Mouse (Mus musculus): ENCODE measurements around the gene Bcas1. TPM values are rescaled to one million over a fixed set of nuclear protein-coding genes. Genes with fewer than 3 reads are reported as not detected.

The Bcas1 gene
- polyA plus RNA-seq, 1 experiment: 0.02 TPM

DNA sequence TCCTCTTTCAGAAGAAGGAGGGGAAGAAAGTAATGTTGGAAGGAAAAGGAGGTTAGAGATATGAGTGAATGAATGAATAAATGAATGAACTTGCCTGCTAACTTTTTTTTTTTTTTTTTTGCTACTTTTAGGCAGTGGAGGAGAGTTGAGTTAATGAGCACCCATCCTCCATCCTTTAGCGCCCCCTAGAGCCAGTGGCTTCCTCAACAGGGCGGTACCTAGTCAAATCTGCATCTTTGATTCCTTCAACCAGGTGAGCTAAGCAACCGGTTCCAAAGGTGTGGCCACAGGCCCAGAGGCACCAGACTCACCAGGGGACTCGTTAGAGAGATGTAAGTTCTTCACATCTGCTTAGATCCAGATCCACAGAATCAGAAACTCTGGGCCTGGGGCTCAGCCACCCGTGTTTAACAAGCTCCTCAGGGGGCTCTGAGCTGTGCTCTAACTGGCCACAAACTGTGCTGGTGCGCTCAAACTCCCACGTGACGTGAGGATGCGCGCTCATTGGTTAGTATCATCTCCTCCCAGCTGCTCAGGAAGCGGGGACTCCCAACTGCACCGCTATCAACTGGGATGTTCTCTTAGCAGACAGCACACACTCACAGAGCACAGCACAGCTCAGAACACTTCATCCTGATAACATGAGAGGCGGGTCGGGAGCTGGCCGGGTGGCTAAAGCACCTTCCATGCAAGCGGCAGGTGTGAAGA is 70.8 kb downstream of the Bcas1 start:
- H3K79me2 ChIP-seq (ENCODE audit: control insufficient read depth, insufficient read depth): no peaks in the 10 kb centered on the region
- no peaks in the 10 kb centered on the region for H3K27me3 ChIP-seq (ENCODE audit: control insufficient read depth, insufficient read depth, insufficient read length)
- H3K36me3 ChIP-seq (ENCODE audit: control insufficient read depth, insufficient read depth): no peaks in the 10 kb centered on the region
- H3ac ChIP-seq (ENCODE audit: control insufficient read depth, insufficient read length): no peak overlapping the region
- no peak overlapping the region for H3K4me2 ChIP-seq (ENCODE audit: low read depth)
- TF ChIP-seq E2F4 (IDR thresholded peaks at IDR 0.05; ENCODE audit: insufficient read depth): no peak
- TF ChIP-seq MYOG (IDR thresholded peaks at IDR 0.05; ENCODE audit: control insufficient read depth in 1 of 3, insufficient read depth in 1 of 3, insufficient read length in 2 of 3, low read depth in 2 of 3): no peak
- no peak for TF ChIP-seq SRF (IDR thresholded peaks at IDR 0.05; ENCODE audit: control insufficient read depth, insufficient read length, low read depth)
- TF ChIP-seq CEBPB (IDR thresholded peaks at IDR 0.05; ENCODE audit: insufficient read depth, poor library complexity, severe bottlenecking): no peak
- no peak for TF ChIP-seq POLR2A (IDR thresholded peaks at IDR 0.05; ENCODE audit: insufficient read length, low read depth)
- no peak for TF ChIP-seq TCF3 (IDR thresholded peaks at IDR 0.05; ENCODE audit: insufficient read length, low read depth)
- no peak for TF ChIP-seq MYOD1 (IDR thresholded peaks at IDR 0.05; ENCODE audit: control insufficient read depth in 1 of 3, insufficient read length in 2 of 3, low read depth in 2 of 3)
- no peak overlapping the region for H3K4me3 ChIP-seq

DNA sequence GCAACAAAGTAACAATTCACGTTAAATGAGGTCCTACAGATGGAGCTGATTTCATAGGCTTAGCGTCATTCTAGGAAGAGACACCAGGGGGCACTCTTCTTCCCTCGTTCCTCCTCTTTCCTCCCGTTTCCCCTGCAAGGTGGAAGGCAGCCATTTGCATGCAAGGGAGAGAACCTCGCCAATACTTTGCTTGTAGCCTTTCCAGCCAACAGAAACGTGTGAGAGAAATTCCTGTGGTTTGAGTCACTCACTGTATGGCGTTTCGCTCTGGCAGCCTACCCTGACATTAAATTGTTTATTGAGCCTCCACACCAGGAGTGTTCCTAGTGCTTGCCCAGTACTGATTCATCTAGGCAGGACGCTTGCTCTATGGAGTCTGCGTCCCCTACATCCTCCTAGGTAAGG is 72.7 kb downstream of the Bcas1 start:
- Histone ChIP-seq H3K4me3 (no peak overlapping the region), H3K36me3 (ENCODE audit: control insufficient read depth, insufficient read depth) (no peaks in the 10 kb centered on the region)

DNA sequence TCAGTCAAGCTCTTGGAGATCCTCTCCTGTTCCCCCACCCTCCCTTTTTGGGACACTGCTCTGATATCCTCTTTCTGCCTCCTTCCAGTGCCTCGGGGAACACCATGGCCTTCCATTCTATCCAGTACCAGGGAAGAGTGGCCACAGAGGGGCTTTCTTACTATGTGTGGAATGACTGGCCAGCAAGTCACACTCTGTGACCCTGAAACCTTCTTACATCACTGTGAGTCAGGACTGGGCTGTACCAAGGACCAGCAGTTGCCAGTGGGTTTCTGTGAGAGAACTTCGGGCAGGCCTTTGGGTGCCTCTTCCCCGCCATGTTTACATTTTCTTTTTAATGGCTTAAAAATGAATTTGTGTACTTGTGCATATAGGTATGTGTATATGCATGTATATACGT is 75.4 kb downstream of the Bcas1 start:
- Histone ChIP-seq H3K79me2 (ENCODE audit: control insufficient read depth, insufficient read depth) (no peaks in the 10 kb centered on the region), H3K36me3 (ENCODE audit: control insufficient read depth, insufficient read depth) (no peaks in the 10 kb centered on the region), H3K4me3 (no peak overlapping the region), H3ac (ENCODE audit: control insufficient read depth, insufficient read length) (no peak overlapping the region), H3K27me3 (ENCODE audit: control insufficient read depth, insufficient read depth, insufficient read length) (no peaks in the 10 kb centered on the region), H3K4me2 (ENCODE audit: low read depth) (no peak overlapping the region)
- no peak for TF ChIP-seq E2F4 (IDR thresholded peaks at IDR 0.05; ENCODE audit: insufficient read depth)
- TF ChIP-seq MYOG (IDR thresholded peaks at IDR 0.05; ENCODE audit: control insufficient read depth in 1 of 3, insufficient read depth in 1 of 3, insufficient read length in 2 of 3, low read depth in 2 of 3): no peak
- TF ChIP-seq CEBPB (IDR thresholded peaks at IDR 0.05; ENCODE audit: insufficient read depth, poor library complexity, severe bottlenecking): no peak
- no peak for TF ChIP-seq POLR2AphosphoS2 (IDR thresholded peaks at IDR 0.05; ENCODE audit: insufficient read length, low read depth)
- TF ChIP-seq REST (IDR thresholded peaks at IDR 0.05; ENCODE audit: insufficient read depth, insufficient read length): no peak
- no peak for TF ChIP-seq MAX (IDR thresholded peaks at IDR 0.05; ENCODE audit: low read depth)
- no peak for TF ChIP-seq POLR2A (IDR thresholded peaks at IDR 0.05; ENCODE audit: insufficient read length, low read depth)
- no peak for TF ChIP-seq USF1 (IDR thresholded peaks at IDR 0.05; ENCODE audit: low read depth)
- TF ChIP-seq TCF3 (IDR thresholded peaks at IDR 0.05; ENCODE audit: insufficient read length, low read depth): no peak
- TF ChIP-seq SRF (IDR thresholded peaks at IDR 0.05; ENCODE audit: control insufficient read depth, insufficient read length, low read depth): no peak
- TF ChIP-seq MYOD1 (IDR thresholded peaks at IDR 0.05; ENCODE audit: control insufficient read depth in 1 of 3, insufficient read length in 2 of 3, low read depth in 2 of 3): no peak
- no peak for TF ChIP-seq TCF12 (IDR thresholded peaks at IDR 0.05; ENCODE audit: insufficient read depth, poor library complexity, severe bottlenecking)

More for the DNA sequence above, 72.7 kb downstream of the Bcas1 start:
- no peaks in the 10 kb centered on the region for H3K27me3 ChIP-seq (ENCODE audit: control insufficient read depth, insufficient read depth, insufficient read length)
- no peak overlapping the region for H3ac ChIP-seq (ENCODE audit: control insufficient read depth, insufficient read length)
- peak overlapping the region; percentile 61 for H3K4me2 ChIP-seq (ENCODE audit: low read depth)
- TF ChIP-seq E2F4 (IDR thresholded peaks at IDR 0.05; ENCODE audit: insufficient read depth): no peak
- TF ChIP-seq TCF3 (IDR thresholded peaks at IDR 0.05; ENCODE audit: insufficient read length, low read depth): no peak
- TF ChIP-seq POLR2A (IDR thresholded peaks at IDR 0.05; ENCODE audit: insufficient read length, low read depth): no peak
- no peak for TF ChIP-seq REST (IDR thresholded peaks at IDR 0.05; ENCODE audit: insufficient read depth, insufficient read length)
- TF ChIP-seq TCF12 (IDR thresholded peaks at IDR 0.05; ENCODE audit: insufficient read depth, poor library complexity, severe bottlenecking): no peak
- TF ChIP-seq MYOG (IDR thresholded peaks at IDR 0.05; ENCODE audit: control insufficient read depth in 1 of 3, insufficient read depth in 1 of 3, insufficient read length in 2 of 3, low read depth in 2 of 3): no peak
- TF ChIP-seq MYOD1 (IDR thresholded peaks at IDR 0.05; ENCODE audit: control insufficient read depth in 1 of 3, insufficient read length in 2 of 3, low read depth in 2 of 3): no peak
- H3K79me2 ChIP-seq (ENCODE audit: control insufficient read depth, insufficient read depth): no peaks in the 10 kb centered on the region

DNA sequence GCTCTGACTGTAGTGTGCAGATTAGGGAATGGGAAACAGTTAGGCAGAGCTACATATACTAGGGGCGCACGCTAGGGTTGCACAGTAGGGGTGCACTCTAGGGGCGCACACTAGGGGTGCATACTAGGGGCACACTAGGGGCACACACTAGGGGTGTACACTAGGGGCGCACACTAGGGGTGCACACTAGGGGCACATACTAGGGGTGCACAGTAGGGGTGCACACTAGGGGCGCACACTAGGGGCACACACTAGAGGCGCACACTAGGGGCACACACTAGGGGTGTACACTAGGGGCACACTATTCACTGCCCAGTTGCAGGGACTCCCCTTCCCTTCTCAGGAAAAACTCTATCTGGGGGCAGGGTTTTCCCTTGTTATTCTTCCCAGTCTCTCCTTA is 75.8 kb downstream of the Bcas1 start:
- no peak overlapping the region for H3ac ChIP-seq (ENCODE audit: control insufficient read depth, insufficient read length)

More for the DNA sequence above, 75.8 kb downstream of the Bcas1 start:
- Histone ChIP-seq H3K27me3 (ENCODE audit: control insufficient read depth, insufficient read depth, insufficient read length) (no peaks in the 10 kb centered on the region), H3K79me2 (ENCODE audit: control insufficient read depth, insufficient read depth) (no peaks in the 10 kb centered on the region), H3K4me3 (no peak overlapping the region), H3K4me2 (ENCODE audit: low read depth) (no peak overlapping the region), H3K36me3 (ENCODE audit: control insufficient read depth, insufficient read depth) (no peaks in the 10 kb centered on the region)
- TF ChIP-seq USF1 (IDR thresholded peaks at IDR 0.05; ENCODE audit: low read depth) (no peak), E2F4 (IDR thresholded peaks at IDR 0.05; ENCODE audit: insufficient read depth) (no peak), TCF12 (IDR thresholded peaks at IDR 0.05; ENCODE audit: insufficient read depth, poor library complexity, severe bottlenecking) (no peak), SRF (IDR thresholded peaks at IDR 0.05; ENCODE audit: control insufficient read depth, insufficient read length, low read depth) (no peak), TCF3 (IDR thresholded peaks at IDR 0.05; ENCODE audit: insufficient read length, low read depth) (no peak), POLR2A (IDR thresholded peaks at IDR 0.05; ENCODE audit: insufficient read length, low read depth) (no peak), MAX (IDR thresholded peaks at IDR 0.05; ENCODE audit: low read depth) (no peak), MYOD1 (IDR thresholded peaks at IDR 0.05; ENCODE audit: control insufficient read depth in 1 of 3, insufficient read length in 2 of 3, low read depth in 2 of 3) (no peak), POLR2AphosphoS2 (IDR thresholded peaks at IDR 0.05; ENCODE audit: insufficient read length, low read depth) (no peak), MYOG (IDR thresholded peaks at IDR 0.05; ENCODE audit: control insufficient read depth in 1 of 3, insufficient read depth in 1 of 3, insufficient read length in 2 of 3, low read depth in 2 of 3) (no peak)

Measured in myocyte (in vitro differentiated cells).